Mouse (Mus musculus) CH12.LX (cell line): ENCODE data around the gene Trabd2b. TPM values are rescaled to one million over a fixed set of nuclear protein-coding genes. Genes with fewer than 3 reads are reported as not detected.

Experiments used
- DNase-seq: peaks from one replicate; pipeline ENCODE4 v3.0.0-alpha.2; 2013; ENCODE audit errors: extremely low read depth
- H3K27ac ChIP-seq: 2 replicates; pipeline ENCODE4 v1.5.1; 2012; ENCODE audit warnings: low read depth, mild to moderate bottlenecking, control low read depth, moderate library complexity; ENCODE audit not compliant: insufficient read depth
- H3K27me3 ChIP-seq: replicated peaks from 2 replicates; pipeline ENCODE3; 2012; ENCODE audit warnings: inconsistent platforms
- H3K36me3 ChIP-seq, 2 experiments: replicated peaks in 1 of 2; 2 replicates each; pipeline versions ENCODE3 to v1.6.1; 2012; ENCODE audit warnings: inconsistent platforms in 1 of 2, low read length in 1 of 2, mild to moderate bottlenecking in 1 of 2, mixed read lengths in 1 of 2, moderate library complexity in 1 of 2; ENCODE audit not compliant: control insufficient read depth in 1 of 2, insufficient read depth in 1 of 2
- H3K4me1 ChIP-seq, 2 experiments: 2 replicates each; pipeline ENCODE4 v1.6.1; 2012; ENCODE audit warnings: inconsistent platforms in 1 of 2, moderate library complexity in 1 of 2; ENCODE audit not compliant: insufficient read depth in 2 of 2, control insufficient read depth in 1 of 2
- H3K4me2 ChIP-seq: 2 replicates; pipeline ENCODE4 v1.6.1; 2012; ENCODE audit warnings: low read depth, mild to moderate bottlenecking, control low read depth; ENCODE audit not compliant: poor library complexity, insufficient read depth, severe bottlenecking
- H3K4me3 ChIP-seq, 3 experiments: fragments of 150-350 bp in 1 of 3; sonication (generic) in 1 of 3; replicated peaks in 1 of 3; 2 replicates each; pipeline versions ENCODE3 to v1.5.1; 2011 to 2012; ENCODE audit warnings: low read depth in 2 of 3, low read length in 2 of 3, mild to moderate bottlenecking in 2 of 3, moderate library complexity in 2 of 3, control low read depth in 1 of 3, improper control_type of control experiment in 1 of 3, inconsistent platforms in 1 of 3, mixed read lengths in 1 of 3; ENCODE audit not compliant: poor library complexity in 1 of 3
- H3K79me2 ChIP-seq: replicated peaks from 2 replicates; pipeline ENCODE4 v1.6.1; 2012; ENCODE audit warnings: mild to moderate bottlenecking, moderate library complexity; ENCODE audit not compliant: control insufficient read depth, poor library complexity, insufficient read depth, severe bottlenecking; ENCODE audit errors: extremely low read depth
- H3K9ac ChIP-seq: 2 replicates; pipeline ENCODE4 v1.6.1; 2012; ENCODE audit warnings: low read depth, mild to moderate bottlenecking, control low read depth, moderate library complexity; ENCODE audit not compliant: insufficient read depth
- H3K9me3 ChIP-seq: replicated peaks from 2 replicates; pipeline ENCODE3; 2012; ENCODE audit warnings: low read length, inconsistent platforms, mixed read lengths
- BHLHE40 ChIP-seq: IDR thresholded peaks from 2 replicates; pipeline ENCODE4 v1.6.1; 2011; ENCODE audit warnings: mild to moderate bottlenecking, low read depth, low read length, improper control_type of control experiment
- EP300 ChIP-seq: IDR thresholded peaks from 2 replicates; pipeline ENCODE4 v1.6.1; 2011; ENCODE audit warnings: low read length, improper control_type of control experiment
- ETS1 ChIP-seq: conservative IDR thresholded peaks from 2 replicates; pipeline ENCODE4 v1.6.1; 2012; ENCODE audit warnings: low read depth, mild to moderate bottlenecking, inconsistent platforms, low read length, improper control_type of control experiment, moderate library complexity
- IRF4 ChIP-seq: IDR thresholded peaks from 2 replicates; pipeline ENCODE4 v1.6.1; 2014; ENCODE audit warnings: low read depth, mild to moderate bottlenecking, inconsistent platforms, low read length, improper control_type of control experiment
- JUN ChIP-seq: IDR thresholded peaks from 2 replicates; pipeline ENCODE4 v1.6.1; 2011; ENCODE audit warnings: low read depth, mild to moderate bottlenecking, low read length, improper control_type of control experiment, moderate library complexity; ENCODE audit not compliant: insufficient read depth
- MAFK ChIP-seq: IDR thresholded peaks from 2 replicates; pipeline ENCODE4 v1.6.1; 2011; ENCODE audit warnings: low read length, improper control_type of control experiment; ENCODE audit not compliant: insufficient replicate concordance
- MAX ChIP-seq: IDR thresholded peaks from 2 replicates; pipeline ENCODE4 v1.6.1; 2011; ENCODE audit warnings: low read length, improper control_type of control experiment
- MAZ ChIP-seq: IDR thresholded peaks from 2 replicates; pipeline ENCODE4 v1.6.1; 2012; ENCODE audit warnings: low read depth, mild to moderate bottlenecking, inconsistent platforms, low read length, improper control_type of control experiment, moderate library complexity
- MEF2A ChIP-seq: IDR thresholded peaks from 2 replicates; pipeline ENCODE4 v1.6.1; 2014; ENCODE audit warnings: low read depth, mild to moderate bottlenecking, inconsistent platforms, low read length, improper control_type of control experiment, borderline replicate concordance
- POLR2AphosphoS2 ChIP-seq: IDR thresholded peaks from 2 replicates; pipeline ENCODE4 v1.6.1; 2011; ENCODE audit warnings: low read depth, low read length, improper control_type of control experiment
- SIN3A ChIP-seq: IDR thresholded peaks from 2 replicates; pipeline ENCODE4 v1.6.1; 2012; ENCODE audit warnings: low read length, improper control_type of control experiment, inconsistent platforms
- TCF12 ChIP-seq: IDR thresholded peaks from 2 replicates; pipeline ENCODE4 v1.6.1; 2014; ENCODE audit warnings: low read depth, mild to moderate bottlenecking, inconsistent platforms, low read length, improper control_type of control experiment
- USF2 ChIP-seq: conservative IDR thresholded peaks from 2 replicates; pipeline ENCODE4 v1.6.1; 2011; ENCODE audit warnings: low read depth, low read length, improper control_type of control experiment
- ZKSCAN1 ChIP-seq: IDR thresholded peaks from 2 replicates; pipeline ENCODE4 v1.6.1; 2012; ENCODE audit warnings: low read depth, inconsistent platforms, low read length, improper control_type of control experiment, borderline replicate concordance
- dilution Hi-C: fragments of 300-500 bp; cut with MboI; formaldehyde crosslinking; loops from 2 replicates; pipeline ENCODE4 v1.14.3; 2020; ENCODE audit warnings: low sequenced_read_pairs; ENCODE audit not compliant: extremely low pct_unique_long_range_greater_than_20kb, extremely low pct_ligation_motif_present
- in situ Hi-C: fragments of 300-500 bp; cut with MboI; formaldehyde crosslinking; loops from 3 replicates; pipeline ENCODE4 v1.14.3; 2019; ENCODE audit warnings: low sequenced_read_pairs, low pct_ligation_motif_present, low pct_unique_long_range_greater_than_20kb, mixed read lengths
- polyA plus RNA-seq: library from polyadenylated mRNA; unstranded; fragments of >175 nt; gene quantifications from 2 replicates; pipeline ENCODE4 v1.2.1, GENCODE M21; 2012; ENCODE audit warnings: low read depth; ENCODE audit not compliant: insufficient read length
- total RNA-seq, 2 experiments: library from RNA; depleted of rRNA; stranded (reverse); fragments of 300-350 nt in 1 of 2; fragments of >200 nt in 1 of 2; gene quantifications; 2 replicates each; pipeline ENCODE4 v1.2.3; 2012 to 2014

Trabd2b gene
- total and polyA plus RNA-seq, 3 experiments: not detected

DNA sequence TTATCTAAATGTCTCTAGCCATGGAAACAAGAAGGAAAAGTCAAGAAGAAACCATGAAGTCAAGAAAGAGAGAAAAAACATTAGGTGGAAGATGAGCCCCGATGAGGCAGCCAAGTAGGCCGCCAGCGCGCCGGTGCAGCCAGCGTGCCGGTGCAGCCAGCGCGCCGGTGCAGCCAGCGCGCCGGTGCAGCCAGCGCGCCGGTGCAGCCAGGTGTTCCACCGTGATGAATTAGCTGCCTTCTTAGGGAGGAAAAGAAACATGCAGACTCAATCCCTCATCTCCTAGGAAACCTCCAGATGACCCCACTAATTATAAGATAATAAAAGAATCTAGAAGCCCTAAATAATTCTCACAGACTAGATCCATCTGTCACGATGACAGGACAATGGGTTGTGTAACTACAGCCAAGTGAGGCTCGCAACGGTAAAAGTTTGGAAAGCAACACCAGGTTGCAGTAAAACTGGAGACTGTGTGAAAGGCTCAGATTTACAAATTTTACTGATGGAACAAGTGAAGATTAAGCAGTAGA, 237.2 kb downstream of the Trabd2b start:
- Histone ChIP-seq H3K4me2 (no peak overlapping the region), H3K4me3 (no peak overlapping the region), H3K9me3 (no peaks in the 10 kb centered on the region), H3K9ac (no peak overlapping the region), H3K79me2 (no peaks in the 10 kb centered on the region), H3K27ac (no peak overlapping the region), H3K36me3 (no peaks in the 10 kb centered on the region), H3K4me1 (no peaks in the 10 kb centered on the region), H3K27me3 (peaks cover 63% of the 10 kb centered on the region)
- in situ Hi-C loops (no loop called here), dilution Hi-C loops (no loop called here)
- TF ChIP-seq EP300 (no peak), TCF12 (no peak), ZKSCAN1 (no peak), BHLHE40 (no peak), USF2 (no peak), MAX (no peak), SIN3A (no peak), JUN (no peak), POLR2AphosphoS2 (no peak), ETS1 (no peak), MAZ (no peak), MAFK (no peak)
- no peak for DNase-seq

DNA sequence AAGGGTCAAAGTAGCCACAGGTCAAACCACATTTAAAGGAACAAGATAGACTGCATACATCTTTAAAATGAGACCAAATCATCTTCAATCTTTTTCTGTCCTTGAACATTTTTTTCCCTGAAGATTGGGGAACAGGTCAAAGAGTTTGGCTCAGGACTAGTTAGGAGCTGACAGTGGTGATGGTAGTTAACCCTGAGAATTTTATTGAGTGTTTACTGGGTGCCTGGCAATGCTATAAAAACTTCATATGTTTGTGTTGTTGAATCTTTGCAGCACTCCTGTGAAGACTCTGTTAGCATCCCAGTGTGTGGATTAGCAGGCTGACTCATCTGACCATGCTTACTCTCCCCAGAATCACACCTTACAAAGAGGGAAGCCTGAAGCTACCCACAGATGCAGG, 238.8 kb downstream of the Trabd2b start:
- Histone ChIP-seq H3K27me3 (peaks cover 50% of the 10 kb centered on the region), H3K4me2 (no peak overlapping the region), H3K9ac (no peak overlapping the region), H3K9me3 (no peaks in the 10 kb centered on the region)
- dilution Hi-C loops: no loop called here
- TF ChIP-seq MAFK (no peak), IRF4 (no peak), MEF2A (no peak)
- TF ChIP-seq, all 38 proteins: peak for 0
- in situ Hi-C loops: no loop called here
- no peak for DNase-seq
- Histone ChIP-seq H3K4me1 (no peaks in the 10 kb centered on the region), H3K79me2 (no peaks in the 10 kb centered on the region), H3K27ac (no peak overlapping the region), H3K36me3 (no peaks in the 10 kb centered on the region), H3K4me3 (no peak overlapping the region)
